Mouse (Mus musculus) limb, embryonic 14.5 days (tissue): ENCODE measurements around the gene Dnajb8. TPM values are rescaled to one million over a fixed set of nuclear protein-coding genes. Genes with fewer than 3 reads are reported as not detected.

Source experiments
- ATAC-seq: fragments of 200-750 bp; cut with Nextera tagmentation; 2 replicates; pipeline ENCODE4 v1.8.0; 2017; ENCODE audit warnings: low read depth, moderate number of reproducible peaks, moderate TSS enrichment; ENCODE audit not compliant: low FRiP score
- DNase-seq: peaks from one replicate; pipeline ENCODE4 v3.0.0-alpha.2; 2015; ENCODE audit warnings: low spot score
- H3K27ac ChIP-seq: fragments of 300-500 bp; sonication (generic); replicated peaks from 2 replicates; pipeline ENCODE4 v1.5.1; 2014; ENCODE audit warnings: low read depth, mild to moderate bottlenecking, low read length, moderate library complexity, mixed read lengths
- H3K27me3 ChIP-seq: fragments of 300-500 bp; sonication (generic); 2 replicates; pipeline ENCODE4 v1.6.1; 2014; ENCODE audit warnings: low read length, mixed read lengths; ENCODE audit not compliant: control insufficient read depth, insufficient read depth
- H3K36me3 ChIP-seq: fragments of 300-500 bp; sonication (generic); 2 replicates; pipeline ENCODE4 v1.6.1; 2014; ENCODE audit warnings: mild to moderate bottlenecking, low read length, moderate library complexity, mixed read lengths; ENCODE audit not compliant: control insufficient read depth, insufficient read depth
- H3K4me1 ChIP-seq: fragments of 300-500 bp; sonication (generic); 2 replicates; pipeline ENCODE4 v1.6.1; 2014; ENCODE audit warnings: antibody characterized with exemption, low read length, mixed read lengths; ENCODE audit not compliant: control insufficient read depth, insufficient read depth
- H3K4me2 ChIP-seq: fragments of 300-500 bp; sonication (generic); replicated peaks from 2 replicates; pipeline ENCODE4 v1.6.1; 2014; ENCODE audit warnings: low read depth, mild to moderate bottlenecking, low read length, moderate library complexity; ENCODE audit not compliant: severe bottlenecking
- H3K4me3 ChIP-seq: fragments of 300-500 bp; sonication (generic); replicated peaks from 2 replicates; pipeline ENCODE4 v1.5.1; 2014; ENCODE audit warnings: low read length
- H3K9ac ChIP-seq: fragments of 300-500 bp; sonication (generic); 2 replicates; pipeline ENCODE4 v1.6.1; 2014; ENCODE audit warnings: mild to moderate bottlenecking, low read depth, low read length, moderate library complexity; ENCODE audit not compliant: severe bottlenecking
- H3K9me3 ChIP-seq: fragments of 300-500 bp; sonication (generic); 2 replicates; pipeline ENCODE4 v1.6.1; 2016; ENCODE audit warnings: low read length; ENCODE audit not compliant: control insufficient read depth
- POLR2A ChIP-seq: fragments of 200-500 bp; IDR thresholded peaks from 2 replicates; pipeline ENCODE4 v1.8.0; 2012; ENCODE audit warnings: inconsistent platforms, mild to moderate bottlenecking, moderate library complexity, borderline replicate concordance; ENCODE audit not compliant: insufficient read depth, insufficient read length; ENCODE audit errors: extremely low read depth
- WGBS: fragments of 180-500 bp; shearing (Covaris S2); extraction: QIAGEN DNeasy Blood & Tissue Kit; methylation state at CpG from one replicate; pipeline ENCODE4 v1.1.7; 2014; 5-methylcytosine and 5-hydroxymethylcytosine counted together
- polyA plus RNA-seq, 2 experiments: library from polyadenylated mRNA; depleted of rRNA in 1 of 2; stranded (reverse) in 1 of 2; unstranded in 1 of 2; fragments of >200 nt; fragmentation: Nextera tagmentation in 1 of 2; extraction: Ambion mirVana in 1 of 2; gene quantifications; 2 replicates each; pipeline versions ENCODE4 v1.2.1 to v1.2.3; 2012 to 2014

The Dnajb8 gene
- polyA plus RNA-seq, 2 experiments, result not detected

DNA sequence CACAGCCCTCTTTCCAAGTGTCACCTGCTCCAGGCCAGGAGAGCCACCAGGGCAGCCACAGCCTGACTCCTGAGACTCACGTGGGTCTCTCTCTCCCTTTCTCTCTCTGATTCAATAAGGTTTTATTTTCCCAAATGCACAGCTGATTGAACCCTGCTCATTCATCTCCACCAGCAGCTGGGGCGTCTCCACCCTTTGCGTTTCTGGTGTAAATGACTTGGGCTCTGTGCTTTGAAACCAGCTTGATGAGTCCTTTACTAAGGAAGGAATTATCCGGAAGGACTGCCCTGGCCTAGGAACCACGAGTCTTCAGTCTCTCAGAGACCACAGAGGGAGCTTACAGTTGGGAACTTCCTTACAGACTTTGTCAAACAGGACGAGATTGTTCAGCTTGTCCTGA lies 10.2 kb downstream of the Dnajb8 start:
- TF ChIP-seq POLR2A, result no peak
- no peak overlapping the region for H3K27ac ChIP-seq
- no peaks in the 10 kb centered on the region for H3K27me3 ChIP-seq
- peaks cover 2% of the 10 kb centered on the region; the same call in 1 of the 2 replicates for H3K4me1 ChIP-seq
- H3K4me2 ChIP-seq, result no peak overlapping the region
- DNase-seq (no peak), ATAC-seq (no peak)
- H3K36me3 ChIP-seq, result no peaks in the 10 kb centered on the region
- no peak overlapping the region for H3K4me3 ChIP-seq
- no peak overlapping the region for H3K9ac ChIP-seq
- no peaks in the 10 kb centered on the region for H3K9me3 ChIP-seq
- 63% methylated on average over 6 of the region's 6 CpGs for WGBS

- no peak for TF ChIP-seq POLR2A
- Histone ChIP-seq H3K4me2 (no peak overlapping the region), H3K4me1 (peaks cover 2% of the 10 kb centered on the region; the same call in 1 of the 2 replicates), H3K27ac (no peak overlapping the region), H3K36me3 (no peaks in the 10 kb centered on the region), H3K9ac (no peak overlapping the region), H3K9me3 (no peaks in the 10 kb centered on the region), H3K4me3 (no peak overlapping the region), H3K27me3 (no peaks in the 10 kb centered on the region)
- 74% methylated on average over 8 of the region's 8 CpGs for WGBS
- no peak for ATAC-seq
- no peak for DNase-seq
Measured at GRCm38 (mm10) chr6:88233996-88234395, 11.9 kb downstream of the Dnajb8 start.

DNA sequence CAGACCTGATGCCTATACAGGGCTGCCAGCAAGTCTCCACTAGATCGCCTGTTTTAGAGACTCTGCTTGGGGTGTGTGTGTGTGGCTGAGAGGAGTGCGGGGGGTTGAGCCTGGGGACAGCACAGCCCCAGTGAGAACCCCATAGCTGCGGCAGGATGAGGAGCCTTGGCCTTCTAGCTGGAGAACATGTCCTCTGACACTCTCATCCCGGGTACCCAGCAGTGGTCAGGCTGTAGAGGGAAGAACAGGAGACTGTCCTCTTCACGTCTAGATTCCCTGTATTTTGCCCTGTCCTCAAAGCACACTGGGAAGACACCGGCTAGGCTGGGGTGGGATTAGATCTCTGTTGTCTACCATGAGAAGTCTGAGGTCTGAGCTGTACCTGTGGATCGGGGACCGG lies 13.4 kb downstream of the Dnajb8 start:
- DNase-seq (no peak), ATAC-seq (no peak)
- H3K9ac ChIP-seq, result no peak overlapping the region
- 30% methylated on average over 8 of the region's 8 CpGs for WGBS
- no peaks in the 10 kb centered on the region for H3K9me3 ChIP-seq
- no peak overlapping the region for H3K27ac ChIP-seq
- no peak for TF ChIP-seq POLR2A
- no peaks in the 10 kb centered on the region for H3K36me3 ChIP-seq
- H3K27me3 ChIP-seq, result no peaks in the 10 kb centered on the region
- peaks cover 2% of the 10 kb centered on the region; the same call in 1 of the 2 replicates for H3K4me1 ChIP-seq
- H3K4me2 ChIP-seq, result no peak overlapping the region
- H3K4me3 ChIP-seq, result no peak overlapping the region

DNA sequence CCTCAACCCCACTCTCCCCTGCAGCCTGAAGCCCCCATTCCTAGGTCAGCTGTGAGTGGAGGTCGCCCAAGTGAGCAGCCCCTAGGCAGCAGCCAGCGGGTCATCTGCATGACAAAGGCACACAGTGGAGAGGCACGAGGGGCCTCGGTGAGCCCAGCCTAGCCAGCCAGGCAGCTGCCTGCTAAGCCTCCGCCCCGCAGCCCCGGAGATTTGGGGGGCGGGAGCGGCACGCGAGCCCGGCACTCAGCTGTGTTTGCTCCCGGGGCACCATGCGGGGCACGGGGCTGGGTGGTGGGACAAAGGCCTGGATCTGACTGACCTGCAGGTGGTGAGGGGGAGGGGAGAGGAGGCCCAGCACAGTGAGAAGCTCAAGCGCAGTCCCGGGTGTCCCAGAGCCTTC lies 13.9 kb downstream of the Dnajb8 start:
- no peak for DNase-seq
- Histone ChIP-seq H3K9ac (peak overlapping the region; percentile 40), H3K9me3 (no peaks in the 10 kb centered on the region), H3K4me2 (peak overlapping the region; percentile 30; the same call in 1 of the 2 replicates), H3K36me3 (no peaks in the 10 kb centered on the region), H3K4me1 (peaks cover 2% of the 10 kb centered on the region; the same call in 1 of the 2 replicates), H3K4me3 (no peak overlapping the region), H3K27me3 (no peaks in the 10 kb centered on the region), H3K27ac (no peak overlapping the region)
- ATAC-seq, result 0 out of 2 replicates have a peak, but pooled peaks have one; percentile 23
- 4% methylated on average over 10 of the region's 17 CpGs for WGBS
- no peak for TF ChIP-seq POLR2A

- H3K27ac ChIP-seq, result no peak overlapping the region
- DNase-seq, result no peak
- H3K9me3 ChIP-seq, result no peaks in the 10 kb centered on the region
- H3K4me2 ChIP-seq, result no peak overlapping the region
- H3K9ac ChIP-seq, result no peak overlapping the region
- no peaks in the 10 kb centered on the region for H3K36me3 ChIP-seq
- TF ChIP-seq POLR2A, result no peak
- 34% methylated on average over 7 of the region's 7 CpGs for WGBS
- no peak for ATAC-seq
- peaks cover 2% of the 10 kb centered on the region; the same call in 1 of the 2 replicates for H3K4me1 ChIP-seq
- H3K4me3 ChIP-seq, result no peak overlapping the region
- H3K27me3 ChIP-seq, result no peaks in the 10 kb centered on the region
Measured at GRCm38 (mm10) chr6:88236513-88236912, 14.4 kb downstream of the Dnajb8 start.
